Mouse (Mus musculus) yolk sac, embryonic 10.5 days (tissue): Measurements from ENCODE around the gene Ntrk3.

Source experiments
- DNase-seq: peaks from one replicate; pipeline ENCODE4 v3.0.0-alpha.2; 2017; ENCODE audit warnings: low spot score

The Ntrk3 gene

DNA sequence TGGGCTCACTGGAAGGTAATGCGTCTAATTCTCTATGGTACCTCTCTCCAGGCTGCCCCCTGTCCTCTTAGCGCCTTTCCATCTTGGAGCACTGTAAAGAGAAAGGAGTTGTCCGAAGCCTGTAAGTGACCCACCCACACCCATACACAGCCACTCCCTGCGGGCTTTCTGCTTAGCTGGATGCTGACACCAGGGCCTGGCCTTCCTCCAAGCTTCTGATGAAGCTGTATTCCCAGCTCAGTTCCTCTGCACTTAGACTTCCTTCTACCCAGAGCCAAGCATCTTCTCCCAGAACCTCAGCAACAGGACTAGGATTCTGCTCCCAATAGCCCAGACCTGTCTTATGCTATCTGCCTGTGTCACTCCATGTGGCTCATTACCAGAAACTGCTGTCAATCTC, 114.1 kb downstream of the Ntrk3 start:
- no peak for DNase-seq

DNA sequence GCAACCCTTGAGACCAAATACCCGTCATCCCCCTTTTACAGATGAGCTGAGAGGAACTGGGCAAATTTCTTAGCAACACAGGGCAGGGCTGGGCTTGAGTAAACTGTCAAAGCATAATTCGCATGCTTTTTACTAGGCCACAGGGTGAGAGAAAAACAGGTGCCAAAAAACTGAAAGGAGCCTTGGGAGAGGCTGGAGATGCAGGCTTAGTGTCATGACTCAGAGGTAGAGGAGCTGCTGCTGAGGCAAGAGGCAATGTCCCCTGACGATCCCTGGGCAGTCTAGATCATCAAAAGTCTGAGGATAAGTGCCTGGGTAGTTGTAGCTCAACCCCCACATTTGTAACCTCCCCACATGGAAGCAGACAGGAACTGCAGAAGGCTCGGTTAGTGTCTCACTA, 116.7 kb downstream of the Ntrk3 start:
- DNase-seq, result no peak

GRCm38 (mm10) chr7:78619818-78620577, 117.8 kb downstream of the Ntrk3 start:
- no peak for DNase-seq

DNA sequence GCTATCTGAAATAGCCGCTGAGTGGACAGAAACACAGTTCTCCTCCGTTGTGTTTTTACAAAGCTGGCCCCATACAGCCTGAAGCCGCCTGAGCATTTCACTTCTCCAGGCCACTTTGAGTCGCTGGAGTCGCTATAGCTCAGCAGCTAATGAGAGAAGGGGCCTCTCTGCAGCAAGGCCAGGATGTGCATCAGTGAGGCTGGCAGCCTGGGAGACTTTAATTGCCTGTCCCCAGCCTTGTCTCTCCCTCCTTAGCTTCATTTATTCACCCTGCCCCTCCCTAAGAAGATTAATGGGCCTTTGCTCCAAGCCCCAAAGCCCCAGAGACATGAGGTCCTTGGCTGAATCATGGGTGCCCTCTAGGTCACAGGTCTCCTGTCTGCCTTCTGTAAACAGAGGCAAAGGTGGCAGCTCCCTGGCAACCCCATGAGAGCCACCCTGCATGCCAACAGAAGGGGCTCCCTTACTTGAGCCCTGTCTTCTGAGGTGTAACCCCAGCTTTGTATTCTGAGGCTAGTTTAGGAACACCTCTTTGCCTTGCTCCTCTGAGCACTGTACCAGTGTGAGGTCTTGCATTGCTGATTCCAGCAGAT, 132.2 kb downstream of the Ntrk3 start:
- DNase-seq, result no peak

- no peak for DNase-seq
Observed at GRCm38 (mm10) chr7:78603922-78604321, 133.9 kb downstream of the Ntrk3 start.

- DNase-seq, result no peak
Observed at GRCm38 (mm10) chr7:78601851-78602250, 136.0 kb downstream of the Ntrk3 start.

- DNase-seq, result no peak
Observed at GRCm38 (mm10) chr7:78600886-78601285, 136.9 kb downstream of the Ntrk3 start.

DNA sequence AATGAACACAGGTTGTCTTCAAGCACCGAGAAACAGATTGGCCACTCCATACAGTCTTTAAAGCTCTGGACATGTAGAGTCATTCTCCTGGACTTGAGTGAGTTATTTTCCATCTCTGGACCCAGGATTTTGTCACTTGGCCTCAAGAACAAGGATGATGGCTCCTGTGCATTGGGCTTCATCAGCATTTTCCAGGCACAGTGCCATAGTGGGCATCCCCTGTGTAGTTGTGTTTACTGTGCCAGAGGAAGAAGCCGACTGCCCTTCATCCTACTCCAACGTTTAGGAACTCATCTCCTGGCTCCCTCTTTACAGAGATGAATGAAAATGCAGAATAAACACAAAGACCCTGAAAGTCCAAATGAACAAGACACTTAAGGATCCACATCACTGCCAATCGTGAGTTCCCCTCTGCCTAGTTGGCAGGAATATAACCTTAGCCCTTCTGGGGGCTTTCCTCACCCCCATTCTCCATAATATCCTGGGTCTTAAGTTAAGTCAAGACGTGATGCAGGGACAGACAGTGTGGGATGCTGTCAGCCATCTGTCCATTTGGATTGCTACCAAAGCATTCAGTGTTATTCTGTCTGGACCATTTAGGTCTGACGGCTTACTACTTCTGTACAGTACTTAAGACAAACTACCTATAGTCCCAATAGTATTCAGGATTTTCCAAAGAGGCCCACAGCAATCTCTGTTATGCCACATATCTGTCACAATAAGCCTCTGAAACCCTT, 137.7 kb downstream of the Ntrk3 start:
- DNase-seq, result no peak

GRCm38 (mm10) chr7:78598147-78598546, 139.7 kb downstream of the Ntrk3 start:
- no peak for DNase-seq

- no peak for DNase-seq
Observed at GRCm38 (mm10) chr7:78597251-78598129, 140.3 kb downstream of the Ntrk3 start.

- DNase-seq, result no peak
Observed at GRCm38 (mm10) chr7:78596556-78596955, 141.3 kb downstream of the Ntrk3 start.

- peak; percentile 16 for DNase-seq
Observed at GRCm38 (mm10) chr7:78595895-78596294, 141.9 kb downstream of the Ntrk3 start.

DNA sequence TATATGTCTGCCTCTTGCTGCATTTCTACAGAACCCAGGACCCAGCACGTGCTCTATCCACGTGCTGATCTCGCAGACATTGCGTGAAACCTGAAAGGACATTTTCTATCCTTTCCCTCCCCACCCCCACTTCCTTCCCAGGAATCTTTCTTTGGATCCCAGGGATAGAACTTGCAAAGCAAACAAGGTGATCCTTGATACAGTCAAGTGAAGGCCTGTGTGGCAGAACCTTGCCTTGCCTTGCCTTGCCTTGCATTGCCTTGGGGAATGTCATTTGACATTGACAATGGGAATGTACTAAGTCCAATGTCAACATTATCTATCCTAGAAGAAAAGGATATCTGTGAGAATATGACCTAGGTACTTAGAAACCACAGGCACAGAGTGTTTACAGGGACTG, 144.9 kb downstream of the Ntrk3 start:
- no peak for DNase-seq

DNA sequence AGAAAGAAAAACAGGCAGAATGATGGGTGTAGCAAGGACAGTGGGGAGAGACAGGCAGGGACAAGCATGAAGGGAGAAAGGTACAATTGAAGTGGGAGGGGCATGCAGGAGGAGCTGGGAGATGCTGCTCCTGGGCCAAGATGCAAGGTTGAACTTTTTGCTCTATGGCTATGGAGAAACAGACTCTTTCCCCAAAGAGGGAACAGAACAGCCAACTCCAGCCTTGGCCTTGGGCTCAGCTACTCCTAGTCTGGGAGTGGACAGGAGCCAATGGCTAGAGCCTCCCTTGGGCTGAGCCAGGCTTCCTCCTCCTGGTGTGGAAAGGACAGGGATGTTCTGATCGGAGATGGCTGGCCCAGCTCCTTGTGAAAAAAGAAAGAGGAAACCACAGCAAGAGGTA, 145.6 kb downstream of the Ntrk3 start:
- DNase-seq, result no peak

GRCm38 (mm10) chr7:78589766-78590165, 148.0 kb downstream of the Ntrk3 start:
- no peak for DNase-seq

GRCm38 (mm10) chr7:78586800-78587199, 151.0 kb downstream of the Ntrk3 start:
- no peak for DNase-seq

DNA sequence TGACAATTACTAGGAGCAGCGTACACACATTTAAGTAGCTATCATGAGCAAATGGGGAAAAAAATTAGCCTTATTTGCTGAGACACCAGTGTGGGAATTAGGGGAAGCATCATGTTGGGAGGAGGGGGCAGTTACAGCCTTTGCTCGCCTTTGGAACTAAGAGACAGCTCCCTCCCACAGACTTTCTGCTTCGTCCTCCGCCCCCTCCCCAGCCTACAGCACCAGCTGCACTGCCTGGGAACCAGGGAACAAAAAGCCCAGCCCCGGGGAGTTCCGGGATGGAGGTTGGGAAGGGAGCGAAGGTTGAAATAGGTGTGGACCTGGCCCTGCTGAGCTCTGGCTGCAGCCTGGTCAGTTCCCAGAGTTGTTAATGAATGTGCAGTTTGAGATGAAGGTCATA, 151.9 kb downstream of the Ntrk3 start:
- DNase-seq, result no peak

DNA sequence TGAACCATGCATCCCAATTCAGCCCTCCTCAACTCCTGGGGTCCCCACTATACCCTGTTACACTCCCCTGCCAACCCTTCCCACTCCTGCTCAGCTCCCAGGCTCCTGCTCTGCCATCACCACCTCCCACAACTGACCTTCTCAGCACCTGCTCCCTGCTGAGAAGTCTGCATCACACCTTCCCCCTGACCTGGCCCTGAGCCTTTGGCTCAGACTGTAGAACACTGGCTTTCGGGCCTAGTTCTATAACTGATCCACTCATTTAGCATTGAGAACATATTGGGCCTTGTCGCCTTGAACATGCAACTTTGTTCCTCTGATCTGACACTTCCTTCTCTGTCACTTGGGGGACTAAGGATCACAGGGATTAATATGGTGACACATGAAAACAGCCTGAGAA, 152.9 kb downstream of the Ntrk3 start:
- DNase-seq, result no peak

DNA sequence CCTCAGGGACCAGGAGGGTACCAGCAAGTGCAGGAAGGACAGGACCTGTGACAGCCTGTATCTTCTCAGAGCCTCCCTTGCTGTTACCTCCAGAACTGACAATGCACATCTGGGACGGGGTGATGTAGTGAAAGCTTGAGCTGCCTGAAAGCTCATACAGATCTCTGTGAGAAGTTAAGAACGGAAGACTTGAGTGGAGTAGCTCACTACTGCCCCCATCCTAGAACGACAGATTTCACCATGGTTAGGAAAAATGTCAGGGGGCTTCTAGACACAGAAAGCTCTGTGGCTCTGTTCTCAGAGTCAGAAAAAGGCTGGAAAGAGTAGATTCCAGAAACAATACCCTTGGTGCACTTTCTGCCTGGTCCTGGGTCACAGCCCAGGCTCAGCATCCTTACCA, 153.3 kb downstream of the Ntrk3 start:
- no peak for DNase-seq

DNA sequence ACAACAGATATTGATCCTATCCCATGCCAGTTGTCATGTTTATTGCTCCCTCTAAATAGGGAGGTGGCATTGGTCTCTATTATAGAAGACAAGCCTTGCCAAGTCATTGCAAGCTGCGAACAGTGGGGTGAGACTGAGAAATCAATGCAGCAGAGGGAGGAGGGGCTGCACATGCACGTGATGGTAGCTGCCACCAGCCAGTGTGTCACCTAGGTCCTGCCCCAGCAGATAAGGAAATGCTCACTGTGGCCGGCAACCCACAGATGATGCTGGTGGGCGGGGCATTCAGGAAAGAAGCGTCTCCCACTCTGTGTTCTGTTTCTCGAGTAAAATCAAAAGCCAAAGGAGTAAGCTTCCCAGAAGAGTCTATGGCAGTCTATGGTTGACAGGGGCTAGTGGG, 154.1 kb downstream of the Ntrk3 start:
- no peak for DNase-seq

DNA sequence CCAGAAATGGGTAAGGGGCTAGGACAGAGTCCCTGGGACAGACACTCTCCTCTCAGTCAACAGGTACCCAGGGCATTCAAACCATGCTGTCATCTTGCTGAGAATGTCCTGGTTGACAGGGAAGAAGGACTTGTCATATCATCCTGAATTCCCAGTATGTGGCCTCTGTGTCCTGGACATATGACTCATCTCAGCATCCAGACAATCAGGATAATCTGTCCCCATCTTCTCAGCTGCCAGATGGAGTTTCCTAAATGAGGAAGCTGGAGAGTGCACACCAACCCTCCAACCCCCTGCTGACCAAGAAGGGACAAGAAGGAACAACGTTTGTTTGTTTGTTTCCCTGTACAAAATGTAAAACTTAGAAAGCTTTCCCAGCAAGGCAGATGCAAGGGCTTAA, 156.5 kb downstream of the Ntrk3 start:
- no peak for DNase-seq
